Mouse (Mus musculus) liver, embryonic 16.5 days (tissue): ENCODE data around the gene Fam71e1. TPM values are rescaled to one million over a fixed set of nuclear protein-coding genes. Genes with fewer than 3 reads are reported as not detected.

Experiments
- ATAC-seq: fragments of 200-750 bp; cut with Nextera tagmentation; 2 replicates; pipeline ENCODE4 v1.8.0; 2017; ENCODE audit warnings: low read depth, mild to moderate bottlenecking, moderate number of reproducible peaks, moderate library complexity
- H3K27ac ChIP-seq: fragments of 300-500 bp; sonication (generic); 2 replicates; pipeline ENCODE4 v1.5.1; 2014; ENCODE audit warnings: mild to moderate bottlenecking, low read length
- H3K27me3 ChIP-seq: fragments of 300-500 bp; sonication (generic); 2 replicates; pipeline ENCODE4 v1.6.1; 2014; ENCODE audit warnings: low read depth, low read length, mixed read lengths; ENCODE audit not compliant: control insufficient read depth, insufficient read depth
- H3K36me3 ChIP-seq: fragments of 300-500 bp; sonication (generic); 2 replicates; pipeline ENCODE4 v1.6.1; 2014; ENCODE audit warnings: mild to moderate bottlenecking; ENCODE audit not compliant: control insufficient read depth, insufficient read depth
- H3K4me1 ChIP-seq: fragments of 300-500 bp; sonication (generic); 2 replicates; pipeline ENCODE4 v1.6.1; 2014; ENCODE audit warnings: low read depth, low read length, mixed read lengths; ENCODE audit not compliant: control insufficient read depth
- H3K4me2 ChIP-seq: fragments of 300-500 bp; sonication (generic); 2 replicates; pipeline ENCODE4 v1.6.1; 2014; ENCODE audit warnings: low read depth, low read length, mixed read lengths
- H3K4me3 ChIP-seq: fragments of 300-500 bp; sonication (generic); 2 replicates; pipeline ENCODE4 v1.5.1; 2014; ENCODE audit warnings: low read depth, mild to moderate bottlenecking, low read length
- H3K9ac ChIP-seq: fragments of 300-500 bp; sonication (generic); 2 replicates; pipeline ENCODE4 v1.6.1; 2014; ENCODE audit warnings: low read depth, low read length
- H3K9me3 ChIP-seq: fragments of 300-500 bp; sonication (generic); replicated peaks from 2 replicates; pipeline ENCODE4 v1.6.1; 2016; ENCODE audit warnings: low read length; ENCODE audit not compliant: control insufficient read depth
- WGBS: fragments of 180-500 bp; shearing (Covaris S2); extraction: QIAGEN DNeasy Blood & Tissue Kit; methylation state at CpG from one replicate; pipeline ENCODE4 v1.1.7; 2014; ENCODE audit not compliant: insufficient replicate concordance; 5-methylcytosine and 5-hydroxymethylcytosine counted together
- polyA plus RNA-seq: library from polyadenylated mRNA; unstranded; fragments of >200 nt; fragmentation: Nextera tagmentation; extraction: Ambion mirVana; gene quantifications from 2 replicates; pipeline ENCODE4 v1.2.1, GENCODE M21; 2015

The Fam71e1 gene
- polyA plus RNA-seq: 1.3 and 1.4 TPM in 2 replicates

DNA sequence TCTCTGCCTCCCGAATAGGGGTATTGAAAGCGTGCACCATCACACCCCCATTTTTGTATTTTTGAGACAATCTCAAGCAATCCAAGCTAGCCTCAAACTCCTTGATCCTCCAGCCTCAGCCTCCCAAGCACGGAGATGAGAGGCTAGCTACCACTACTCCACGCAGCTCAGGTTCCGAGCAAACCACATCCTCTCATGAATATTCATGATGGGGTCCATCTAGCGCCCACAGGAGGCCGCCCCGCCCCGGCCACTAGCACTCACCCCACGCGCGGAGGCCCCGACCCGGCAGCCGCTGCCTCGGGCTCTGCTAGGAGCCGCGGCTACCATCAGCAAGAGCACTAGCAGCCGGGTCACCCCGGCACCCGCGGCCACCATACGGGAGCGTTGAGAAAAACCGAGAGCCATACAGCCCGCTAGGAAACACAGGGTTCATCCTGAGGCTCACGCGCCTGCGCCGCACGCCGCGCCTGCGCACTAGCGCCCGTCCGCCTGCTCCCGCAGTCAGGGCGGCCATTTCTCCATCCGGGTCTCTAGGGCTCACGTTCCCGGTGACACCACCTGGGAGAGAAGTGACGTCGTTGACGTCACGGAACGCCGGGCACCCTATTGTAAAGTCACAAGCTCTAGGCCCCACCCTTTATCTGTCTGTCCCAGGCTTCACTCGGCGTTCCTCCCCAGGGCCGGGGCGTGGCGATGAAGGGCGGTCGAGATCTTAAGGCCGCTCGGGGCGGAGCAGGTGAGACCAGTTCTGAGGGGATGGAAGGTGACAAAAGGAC, at the start of gene Fam71e1, which contains the start of gene Emc10:
Gene Fam71e1, plus strand, starts transcription at position 590 of the 779 bp plus-strand sequence.
Gene Emc10, minus strand, starts transcription at position 538 of the 779 bp plus-strand sequence.
- Histone ChIP-seq H3K4me3 (peak within 1 kb of the TSS; percentile 80), H3K27me3 (peaks cover 2% of the 10 kb centered on the region), H3K9ac (peak within 1 kb of the TSS; percentile 94), H3K27ac (peak within 1 kb of the TSS; percentile 96), H3K9me3 (no peaks in the 10 kb centered on the region), H3K36me3 (peaks cover 11% of the 10 kb centered on the region), H3K4me2 (peak within 1 kb of the TSS; percentile 82), H3K4me1 (peaks cover 27% of the 10 kb centered on the region)
- ATAC-seq: peak; percentile 94
- WGBS: under 1% methylated on average over 58 of the region's 58 CpGs

- Histone ChIP-seq H3K27ac (no peak overlapping the region), H3K4me2 (no peak overlapping the region), H3K9ac (no peak overlapping the region), H3K36me3 (no peaks in the 10 kb centered on the region), H3K4me1 (peaks cover 7% of the 10 kb centered on the region), H3K27me3 (peaks cover 2% of the 10 kb centered on the region; the same call in 1 of the 2 replicates), H3K4me3 (no peak overlapping the region), H3K9me3 (no peaks in the 10 kb centered on the region)
- 2% methylated on average over 3 of the region's 3 CpGs for WGBS
- ATAC-seq: no peak
Observed at GRCm38 (mm10) chr7:44453256-44453655, 43.1 kb upstream of the Fam71e1 start.

- no peak for ATAC-seq
- no peak overlapping the region for H3K4me2 ChIP-seq
- H3K4me1 ChIP-seq: peaks cover 7% of the 10 kb centered on the region
- no peak overlapping the region for H3K27ac ChIP-seq
- WGBS: 71% methylated on average over 1 of the region's 1 CpGs
- no peaks in the 10 kb centered on the region for H3K9me3 ChIP-seq
- no peak overlapping the region for H3K9ac ChIP-seq
- H3K36me3 ChIP-seq: no peaks in the 10 kb centered on the region
- H3K4me3 ChIP-seq: no peak overlapping the region
- peaks cover 23% of the 10 kb centered on the region for H3K27me3 ChIP-seq
Observed at GRCm38 (mm10) chr7:44456302-44456701, 40.1 kb upstream of the Fam71e1 start.

DNA sequence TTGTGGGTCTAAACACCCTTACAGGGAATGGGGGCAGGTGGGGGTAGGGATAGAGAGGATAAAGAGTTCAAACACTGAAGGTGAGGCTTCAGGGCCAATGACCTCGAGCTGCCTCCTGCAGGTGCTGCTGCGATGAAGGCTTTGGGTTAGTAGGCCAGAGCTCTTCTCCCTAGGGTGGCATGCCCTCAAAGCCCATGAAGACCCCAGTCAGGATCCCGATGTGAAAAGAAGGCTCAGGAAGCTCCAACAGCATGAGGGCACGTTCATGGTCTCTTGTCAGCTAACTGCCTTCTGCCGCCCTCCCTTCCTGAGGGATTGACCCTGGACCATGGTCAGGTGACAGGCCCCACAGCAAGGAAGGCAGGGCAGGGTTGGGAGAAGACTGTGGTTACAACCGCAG, 36.3 kb upstream of the Fam71e1 start:
- H3K36me3 ChIP-seq: no peaks in the 10 kb centered on the region
- H3K9ac ChIP-seq: no peak overlapping the region
- H3K4me2 ChIP-seq: no peak overlapping the region
- no peak overlapping the region for H3K27ac ChIP-seq
- no peak overlapping the region for H3K4me3 ChIP-seq
- 55% methylated on average over 6 of the region's 6 CpGs for WGBS
- H3K9me3 ChIP-seq: no peaks in the 10 kb centered on the region
- peaks cover 54% of the 10 kb centered on the region for H3K27me3 ChIP-seq
- H3K4me1 ChIP-seq: peaks cover 22% of the 10 kb centered on the region
- no peak for ATAC-seq

GRCm38 (mm10) chr7:44460767-44461502, 35.4 kb upstream of the Fam71e1 start:
- Histone ChIP-seq H3K9ac (no peak overlapping the region), H3K4me3 (no peak overlapping the region), H3K4me2 (no peak overlapping the region), H3K9me3 (no peaks in the 10 kb centered on the region), H3K27me3 (peaks cover 54% of the 10 kb centered on the region), H3K27ac (no peak overlapping the region), H3K36me3 (no peaks in the 10 kb centered on the region), H3K4me1 (peaks cover 27% of the 10 kb centered on the region)
- no peak for ATAC-seq
- 56% methylated on average over 31 of the region's 31 CpGs for WGBS

GRCm38 (mm10) chr7:44461503-44462217, 34.7 kb upstream of the Fam71e1 start:
- ATAC-seq: no peak
- peaks cover 54% of the 10 kb centered on the region for H3K27me3 ChIP-seq
- no peak overlapping the region for H3K4me2 ChIP-seq
- no peaks in the 10 kb centered on the region for H3K9me3 ChIP-seq
- H3K4me3 ChIP-seq: no peak overlapping the region
- peaks cover 28% of the 10 kb centered on the region for H3K4me1 ChIP-seq
- no peak overlapping the region for H3K27ac ChIP-seq
- 38% methylated on average over 57 of the region's 57 CpGs for WGBS
- no peak overlapping the region for H3K9ac ChIP-seq
- H3K36me3 ChIP-seq: no peaks in the 10 kb centered on the region

GRCm38 (mm10) chr7:44462218-44463055, 33.9 kb upstream of the Fam71e1 start:
- Histone ChIP-seq H3K27me3 (peaks cover 54% of the 10 kb centered on the region), H3K27ac (no peak overlapping the region), H3K9ac (no peak overlapping the region), H3K4me3 (0 out of 2 replicates have a peak overlapping the region, but pooled peaks have one; percentile 6), H3K36me3 (no peaks in the 10 kb centered on the region), H3K4me1 (peaks cover 34% of the 10 kb centered on the region), H3K9me3 (no peaks in the 10 kb centered on the region), H3K4me2 (no peak overlapping the region)
- ATAC-seq: no peak
- 10% methylated on average over 77 of the region's 77 CpGs for WGBS

GRCm38 (mm10) chr7:44463056-44463425, 33.3 kb upstream of the Fam71e1 start:
- WGBS: 18% methylated on average over 8 of the region's 8 CpGs
- ATAC-seq: no peak
- Histone ChIP-seq H3K9me3 (no peaks in the 10 kb centered on the region), H3K4me2 (no peak overlapping the region), H3K4me1 (peaks cover 35% of the 10 kb centered on the region), H3K4me3 (no peak overlapping the region), H3K27ac (no peak overlapping the region), H3K9ac (no peak overlapping the region), H3K27me3 (peaks cover 54% of the 10 kb centered on the region), H3K36me3 (no peaks in the 10 kb centered on the region)
